Mouse (Mus musculus) retina, embryonic 14.5 days (tissue): Measurements from ENCODE around the gene 1110059E24Rik.
A peak's percentile ranks its signal among the peaks of the same experiment; 100 is the strongest.
"Not testable (repeated sequence)": the region's sequence is repeated elsewhere in the genome, so short reads cannot be mapped to it uniquely, and the experiment has no call there.

Source experiments
- DNase-seq: peaks from one replicate; pipeline ENCODE4 v3.0.0-alpha.2; 2015; ENCODE audit warnings: low spot score

Gene 1110059E24Rik

DNA sequence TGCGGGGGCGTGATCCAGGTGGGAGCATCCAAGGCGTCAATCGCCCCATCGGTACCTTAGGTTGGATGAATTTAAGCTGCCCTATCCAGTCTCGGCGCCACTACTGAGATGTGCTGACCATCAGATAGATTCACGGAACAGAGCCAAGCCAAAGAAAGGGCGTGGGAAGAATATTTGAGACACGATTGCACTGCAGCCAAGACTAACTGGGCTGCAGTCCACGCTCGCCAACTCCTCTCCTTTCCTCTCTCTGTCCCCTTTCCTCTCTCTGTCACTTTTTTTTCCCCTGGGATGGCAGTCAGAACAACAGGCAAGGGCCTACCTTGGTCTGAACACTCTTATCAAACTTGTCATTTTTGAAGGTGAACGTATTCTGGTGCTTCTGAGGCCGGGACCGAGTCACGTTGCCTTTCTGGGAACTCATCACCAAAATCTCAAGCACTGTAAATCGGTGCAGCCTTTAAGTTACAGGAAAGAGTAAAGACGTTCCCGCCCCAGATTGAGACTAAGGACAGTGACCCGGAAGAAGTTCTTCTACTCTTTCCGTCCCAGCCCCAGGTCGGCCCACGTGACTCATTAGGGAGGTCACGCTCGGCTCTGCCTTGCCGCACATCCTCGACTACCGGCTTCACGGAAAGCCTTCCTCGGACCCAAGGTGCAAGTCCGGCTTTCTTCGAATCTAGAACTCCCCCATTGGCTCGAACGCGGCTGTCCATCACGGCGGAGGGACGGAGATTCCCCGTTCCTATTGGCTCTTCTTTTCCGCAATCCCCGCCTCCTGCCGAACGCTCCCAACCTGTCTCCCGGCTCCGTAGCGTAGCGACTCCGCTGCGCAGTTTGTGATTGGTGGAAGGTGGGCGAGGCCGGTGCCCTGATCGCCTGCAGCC is at the start of gene 1110059E24Rik:
1110059E24Rik (minus strand) TSS at position 692 of the 887 bp plus-strand sequence.
- peak; percentile 97 for DNase-seq

DNA sequence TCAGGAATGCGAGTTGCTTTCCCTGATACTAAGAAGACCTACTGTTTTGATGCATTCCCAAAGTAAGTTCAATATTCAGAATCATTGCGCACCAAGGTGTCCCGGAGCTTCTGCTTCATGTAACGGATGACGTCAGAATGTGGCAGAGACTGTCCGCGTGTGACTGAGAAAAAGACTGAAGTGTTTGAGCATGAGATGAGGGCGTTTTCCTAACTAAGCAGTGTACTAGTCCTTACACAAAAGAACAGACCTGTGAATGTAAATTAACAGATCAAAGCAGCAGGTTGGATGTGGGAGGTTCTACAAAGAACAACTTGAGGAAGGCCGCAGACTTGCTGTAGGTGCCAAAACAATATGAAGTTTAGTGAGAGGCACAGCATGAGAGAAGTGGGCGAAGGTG is 28.2 kb upstream of the 1110059E24Rik start:
- no peak for DNase-seq

DNA sequence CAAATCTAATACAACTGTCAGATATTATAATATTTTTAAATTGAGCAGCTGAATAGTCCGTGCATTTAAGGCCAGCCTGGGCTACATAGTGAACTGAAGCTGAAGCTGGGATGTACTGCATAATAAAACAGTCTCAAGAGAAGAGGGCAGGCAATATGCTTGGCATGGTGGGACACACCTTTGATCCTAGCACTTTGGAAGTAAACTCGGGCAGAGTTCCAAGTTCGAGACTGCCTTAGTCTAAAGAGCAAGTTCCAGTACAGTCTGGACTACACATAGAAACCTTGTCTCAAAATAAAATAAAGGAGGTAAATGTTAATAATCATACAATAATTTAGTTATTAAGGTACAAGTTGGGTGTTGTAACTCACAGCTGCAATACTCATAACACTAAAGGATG is 27.3 kb upstream of the 1110059E24Rik start:
- DNase-seq: no peak

- DNase-seq: no peak
Observed at GRCm38 (mm10) chr19:21674354-21675096, 21.7 kb upstream of the 1110059E24Rik start.

GRCm38 (mm10) chr19:21669650-21670049 is 16.9 kb upstream of the 1110059E24Rik start:
- DNase-seq: no peak

GRCm38 (mm10) chr19:21663756-21664456 is 11.1 kb upstream of the 1110059E24Rik start:
- DNase-seq: no peak

DNA sequence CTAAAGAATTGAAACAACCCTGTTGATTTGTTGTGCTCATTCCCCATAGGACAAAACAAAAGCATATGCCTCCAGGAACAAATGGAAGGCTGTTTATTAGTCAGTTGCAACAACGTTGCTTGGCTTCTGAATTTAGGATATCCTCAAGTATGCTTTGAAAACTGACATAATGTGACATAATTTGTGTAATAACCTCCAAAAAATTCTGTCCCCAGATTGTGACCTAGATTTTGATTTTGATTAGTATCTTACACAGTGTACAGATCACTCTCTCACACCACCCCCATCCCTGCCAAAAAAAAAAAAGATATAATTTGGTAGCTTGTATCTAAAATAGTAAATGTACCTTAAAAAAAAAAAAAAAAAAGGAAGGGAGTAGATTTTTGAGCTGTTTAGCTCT is 8.0 kb upstream of the 1110059E24Rik start:
- no peak for DNase-seq

- peak; percentile 3 for DNase-seq
Observed at GRCm38 (mm10) chr19:21654788-21655187, 2.0 kb upstream of the 1110059E24Rik start.

DNA sequence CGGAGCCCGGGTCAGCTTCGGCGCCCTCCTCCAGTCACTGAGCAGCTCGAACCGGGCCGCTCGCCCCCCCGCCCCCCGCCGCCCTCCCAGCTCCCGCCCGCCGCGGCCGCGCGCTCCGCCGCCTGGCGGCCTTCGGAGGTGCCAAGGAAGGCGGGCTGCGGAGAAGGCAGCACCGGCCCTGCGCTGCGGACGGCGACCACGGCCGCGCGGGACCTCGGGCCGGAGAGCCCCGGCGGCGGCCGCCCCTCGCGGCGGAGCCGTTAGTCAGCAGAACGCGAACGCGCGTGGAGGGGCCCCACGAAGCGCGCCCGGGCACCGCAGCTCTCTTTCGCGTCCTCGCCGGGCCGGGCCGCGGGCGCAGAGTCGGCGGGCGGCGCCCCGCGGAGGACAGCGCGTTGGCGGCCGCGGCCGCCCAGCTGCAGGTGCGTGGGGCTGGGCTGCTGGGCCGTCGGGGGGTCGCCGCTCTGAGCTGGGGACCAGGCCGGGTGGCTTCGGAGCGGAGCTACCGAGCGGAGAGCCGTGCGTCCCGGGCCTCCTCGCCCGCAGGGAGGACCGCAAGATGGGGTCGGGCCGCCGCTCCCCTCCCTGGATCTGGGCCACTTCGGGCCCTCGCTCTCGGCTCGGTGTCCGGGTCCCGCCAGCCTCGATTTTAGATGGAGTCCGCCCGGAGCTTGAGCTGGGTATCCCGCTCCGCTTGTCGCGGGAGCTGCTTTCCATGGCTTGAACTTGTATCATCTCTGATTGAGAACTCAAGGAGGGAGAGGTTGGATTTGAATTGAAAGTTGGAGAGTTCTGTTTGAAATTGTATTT is 601 bp upstream of the 1110059E24Rik start, which contains the start of gene Abhd17b:
Abhd17b (plus strand) TSS at position 14 of the 810 bp plus-strand sequence.
- DNase-seq: peak; percentile 64

- DNase-seq: peak; percentile 9
Observed at GRCm38 (mm10) chr19:21651664-21652063, 1.1 kb downstream of the 1110059E24Rik start.

DNA sequence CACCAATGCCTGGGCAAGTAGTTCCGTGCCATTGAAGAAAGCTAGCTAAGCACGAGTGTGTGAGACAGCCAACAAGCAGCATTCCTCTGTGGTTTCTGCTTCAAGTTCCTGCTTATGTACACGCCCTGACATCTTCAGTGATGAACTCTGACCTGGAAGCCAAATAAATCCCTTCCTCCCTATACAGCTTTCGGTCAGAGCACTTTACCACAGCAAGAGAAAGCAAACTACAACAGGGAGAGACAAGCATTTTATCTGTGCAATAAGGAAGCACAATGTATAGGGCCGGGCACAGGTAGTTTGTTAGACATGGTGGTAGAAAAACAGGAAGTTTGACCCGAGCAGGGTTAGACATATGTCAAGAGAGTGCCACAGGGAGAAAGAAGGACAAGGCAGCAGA is 6.6 kb downstream of the 1110059E24Rik start:
- DNase-seq: no peak

GRCm38 (mm10) chr19:21645301-21645700 is 7.5 kb downstream of the 1110059E24Rik start:
- DNase-seq: no peak

DNA sequence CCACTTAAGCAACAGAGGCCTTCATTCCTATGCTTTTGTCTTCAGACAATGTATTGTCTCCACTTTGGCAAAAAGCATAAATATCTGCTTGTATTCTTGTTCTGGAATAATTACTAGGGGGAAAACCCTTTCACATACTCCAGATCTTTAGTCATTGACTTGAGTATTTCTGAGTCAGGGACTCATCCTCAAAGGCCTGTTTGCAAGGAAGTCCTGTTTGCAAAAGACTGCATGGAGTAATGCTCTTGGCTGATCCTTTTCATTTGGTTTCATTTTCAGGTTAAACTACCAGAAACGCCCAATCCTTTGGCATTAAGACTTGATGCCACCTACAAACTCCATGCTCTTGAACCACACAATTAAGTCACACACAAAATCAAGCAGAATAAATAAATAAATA is 8.8 kb downstream of the 1110059E24Rik start:
- DNase-seq: no peak

GRCm38 (mm10) chr19:21637672-21638071 is 15.1 kb downstream of the 1110059E24Rik start:
- no peak for DNase-seq

GRCm38 (mm10) chr19:21636907-21637306 is 15.9 kb downstream of the 1110059E24Rik start:
- DNase-seq: no peak

- DNase-seq: no peak
Observed at GRCm38 (mm10) chr19:21635406-21635805, 17.4 kb downstream of the 1110059E24Rik start.

GRCm38 (mm10) chr19:21630656-21631331 is 22.0 kb downstream of the 1110059E24Rik start:
- no peak for DNase-seq

- DNase-seq: no peak
Observed at GRCm38 (mm10) chr19:21629501-21629900, 23.3 kb downstream of the 1110059E24Rik start.

- no peak for DNase-seq
Observed at GRCm38 (mm10) chr19:21629030-21629429, 23.7 kb downstream of the 1110059E24Rik start.

DNA sequence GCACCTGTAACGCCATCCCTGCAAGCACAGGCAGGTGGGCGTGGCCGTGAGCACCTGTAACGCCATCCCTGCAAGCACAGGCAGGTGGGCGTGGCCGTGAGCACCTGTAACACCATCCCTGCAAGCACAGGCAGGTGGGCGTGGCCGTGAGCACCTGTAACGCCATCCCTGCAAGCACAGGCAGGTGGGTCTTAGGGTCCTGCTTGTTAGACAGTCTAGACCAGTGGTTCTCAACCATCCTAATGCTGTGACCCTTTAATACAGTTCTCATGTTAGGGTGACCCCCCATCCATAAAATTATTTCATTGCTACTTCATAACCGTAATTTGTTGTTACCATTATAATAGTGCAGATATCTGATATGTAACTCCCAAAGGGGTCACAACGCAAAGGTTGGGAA is 24.3 kb downstream of the 1110059E24Rik start:
- not testable (repeated sequence) for DNase-seq
